Mouse (Mus musculus) lung, embryonic 16.5 days (tissue): ENCODE data around the gene Ctnnal1. TPM values are rescaled to one million over a fixed set of nuclear protein-coding genes. Genes with fewer than 3 reads are reported as not detected.

Experiments used
- ATAC-seq: fragments of 200-750 bp; cut with Nextera tagmentation; 2 replicates; pipeline ENCODE4 v1.8.0; 2017; ENCODE audit warnings: low read depth, mild to moderate bottlenecking, moderate library complexity
- H3K27ac ChIP-seq: fragments of 300-500 bp; sonication (generic); 2 replicates; pipeline ENCODE4 v1.5.1; 2014; ENCODE audit warnings: mild to moderate bottlenecking, control low read depth, low read length
- H3K27me3 ChIP-seq: fragments of 300-500 bp; sonication (generic); 2 replicates; pipeline ENCODE4 v1.6.1; 2014; ENCODE audit warnings: low read depth, low read length, mixed read lengths; ENCODE audit not compliant: control insufficient read depth, insufficient read depth
- H3K36me3 ChIP-seq: fragments of 300-500 bp; sonication (generic); 2 replicates; pipeline ENCODE4 v1.6.1; 2014; ENCODE audit warnings: low read length; ENCODE audit not compliant: control insufficient read depth, insufficient read depth
- H3K4me1 ChIP-seq: fragments of 300-500 bp; sonication (generic); replicated peaks from 2 replicates; pipeline ENCODE4 v1.6.1; 2014; ENCODE audit warnings: low read length, mixed read lengths; ENCODE audit not compliant: control insufficient read depth, insufficient read depth
- H3K4me2 ChIP-seq: fragments of 300-500 bp; sonication (generic); 2 replicates; pipeline ENCODE4 v1.6.1; 2014; ENCODE audit warnings: low read depth, low read length, control low read depth
- H3K4me3 ChIP-seq: fragments of 300-500 bp; sonication (generic); 2 replicates; pipeline ENCODE4 v1.5.1; 2014; ENCODE audit warnings: mild to moderate bottlenecking, low read length, control low read depth
- H3K9ac ChIP-seq: fragments of 300-500 bp; sonication (generic); 2 replicates; pipeline ENCODE4 v1.6.1; 2014; ENCODE audit warnings: low read length, control low read depth
- H3K9me3 ChIP-seq: fragments of 300-500 bp; sonication (generic); 2 replicates; pipeline ENCODE4 v1.6.1; 2016; ENCODE audit warnings: low read length; ENCODE audit not compliant: control insufficient read depth
- whole genome bisulfite sequencing: fragments of 180-500 bp; shearing (Covaris S2); extraction: QIAGEN DNeasy Blood & Tissue Kit; methylation state at CpG from one replicate; pipeline ENCODE4 v1.1.7; 2014; 5-methylcytosine and 5-hydroxymethylcytosine counted together
- polyA plus RNA-seq: library from polyadenylated mRNA; unstranded; fragments of >200 nt; fragmentation: Nextera tagmentation; extraction: Ambion mirVana; gene quantifications from 2 replicates; pipeline ENCODE4 v1.2.1, GENCODE M21; 2015

Ctnnal1 gene
- polyA plus RNA-seq: 19.9 and 21.7 TPM in 2 replicates

GRCm38 (mm10) chr4:56865003-56865511, at the start of gene Ctnnal1:
Gene Ctnnal1, minus strand, starts transcription at chr4:56865188.
- Histone ChIP-seq H3K4me1 (peaks cover 9% of the 10 kb centered on the region; the same call in 1 of the 2 replicates), H3K4me2 (peak within 1 kb of the TSS; percentile 90), H3K4me3 (peak within 1 kb of the TSS; percentile 71), H3K36me3 (no peaks in the 10 kb centered on the region), H3K9ac (peak within 1 kb of the TSS; percentile 82), H3K27me3 (no peaks in the 10 kb centered on the region), H3K27ac (peak within 1 kb of the TSS; percentile 79), H3K9me3 (no peaks in the 10 kb centered on the region)
- peak; percentile 98 for ATAC-seq
- under 1% methylated on average over 39 of the region's 45 CpGs for WGBS

- Histone ChIP-seq H3K36me3 (peaks cover 25% of the 10 kb centered on the region), H3K4me2 (no peak overlapping the region), H3K9ac (no peak overlapping the region), H3K9me3 (no peaks in the 10 kb centered on the region), H3K4me3 (no peak overlapping the region), H3K27ac (no peak overlapping the region), H3K4me1 (no peaks in the 10 kb centered on the region), H3K27me3 (no peaks in the 10 kb centered on the region)
- WGBS: 83% methylated on average over 1 of the region's 1 CpGs
- no peak for ATAC-seq
Observed at GRCm38 (mm10) chr4:56914761-56915160, 49.8 kb upstream of the Ctnnal1 start.

- no peaks in the 10 kb centered on the region for H3K27me3 ChIP-seq
- WGBS: 89% methylated on average over 6 of the region's 6 CpGs
- no peaks in the 10 kb centered on the region for H3K9me3 ChIP-seq
- no peak overlapping the region for H3K27ac ChIP-seq
- H3K36me3 ChIP-seq: peaks cover 30% of the 10 kb centered on the region
- no peak overlapping the region for H3K4me3 ChIP-seq
- ATAC-seq: no peak
- no peak overlapping the region for H3K9ac ChIP-seq
- no peaks in the 10 kb centered on the region for H3K4me1 ChIP-seq
- no peak overlapping the region for H3K4me2 ChIP-seq
Observed at GRCm38 (mm10) chr4:56914338-56914737, 49.4 kb upstream of the Ctnnal1 start.

- Histone ChIP-seq H3K4me2 (no peak overlapping the region), H3K36me3 (peaks cover 34% of the 10 kb centered on the region), H3K27me3 (no peaks in the 10 kb centered on the region), H3K27ac (no peak overlapping the region), H3K9me3 (no peaks in the 10 kb centered on the region), H3K4me3 (no peak overlapping the region), H3K4me1 (no peaks in the 10 kb centered on the region), H3K9ac (no peak overlapping the region)
- ATAC-seq: no peak
- 89% methylated on average over 7 of the region's 7 CpGs for WGBS
Observed at GRCm38 (mm10) chr4:56912382-56913001, 47.5 kb upstream of the Ctnnal1 start.

- no peaks in the 10 kb centered on the region for H3K9me3 ChIP-seq
- H3K4me3 ChIP-seq: no peak overlapping the region
- ATAC-seq: no peak
- H3K9ac ChIP-seq: no peak overlapping the region
- no peak overlapping the region for H3K4me2 ChIP-seq
- WGBS: 73% methylated on average over 3 of the region's 3 CpGs
- H3K36me3 ChIP-seq: peaks cover 30% of the 10 kb centered on the region
- H3K27ac ChIP-seq: no peak overlapping the region
- H3K27me3 ChIP-seq: no peaks in the 10 kb centered on the region
- no peaks in the 10 kb centered on the region for H3K4me1 ChIP-seq
Observed at GRCm38 (mm10) chr4:56909568-56909967, 44.6 kb upstream of the Ctnnal1 start.

- Histone ChIP-seq H3K4me1 (no peaks in the 10 kb centered on the region), H3K36me3 (peaks cover 41% of the 10 kb centered on the region), H3K9ac (no peak overlapping the region), H3K4me2 (no peak overlapping the region), H3K27ac (no peak overlapping the region), H3K27me3 (no peaks in the 10 kb centered on the region), H3K9me3 (no peaks in the 10 kb centered on the region), H3K4me3 (no peak overlapping the region)
- 77% methylated on average over 5 of the region's 5 CpGs for WGBS
- ATAC-seq: no peak
Observed at GRCm38 (mm10) chr4:56907671-56908070, 42.7 kb upstream of the Ctnnal1 start.

GRCm38 (mm10) chr4:56906926-56907325, 41.9 kb upstream of the Ctnnal1 start:
- Histone ChIP-seq H3K9me3 (peaks cover 1% of the 10 kb centered on the region; the same call in 1 of the 2 replicates), H3K4me2 (no peak overlapping the region), H3K36me3 (peaks cover 48% of the 10 kb centered on the region), H3K27me3 (no peaks in the 10 kb centered on the region), H3K9ac (no peak overlapping the region), H3K27ac (no peak overlapping the region), H3K4me1 (no peaks in the 10 kb centered on the region), H3K4me3 (no peak overlapping the region)
- WGBS: 88% methylated on average over 3 of the region's 3 CpGs
- ATAC-seq: no peak

- peaks cover 3% of the 10 kb centered on the region; the same call in 1 of the 2 replicates for H3K9me3 ChIP-seq
- H3K4me3 ChIP-seq: no peak overlapping the region
- no peak overlapping the region for H3K9ac ChIP-seq
- no peaks in the 10 kb centered on the region for H3K27me3 ChIP-seq
- ATAC-seq: no peak
- peaks cover 45% of the 10 kb centered on the region for H3K36me3 ChIP-seq
- no peak overlapping the region for H3K4me2 ChIP-seq
- H3K27ac ChIP-seq: no peak overlapping the region
- WGBS: 89% methylated on average over 5 of the region's 5 CpGs
- H3K4me1 ChIP-seq: no peaks in the 10 kb centered on the region
Observed at GRCm38 (mm10) chr4:56905507-56905906, 40.5 kb upstream of the Ctnnal1 start.

GRCm38 (mm10) chr4:56901671-56902070, 36.7 kb upstream of the Ctnnal1 start:
- 87% methylated on average over 2 of the region's 2 CpGs for WGBS
- Histone ChIP-seq H3K9me3 (peaks cover 3% of the 10 kb centered on the region; the same call in 1 of the 2 replicates), H3K36me3 (peaks cover 41% of the 10 kb centered on the region), H3K27me3 (no peaks in the 10 kb centered on the region), H3K4me1 (no peaks in the 10 kb centered on the region), H3K9ac (no peak overlapping the region), H3K4me3 (no peak overlapping the region), H3K4me2 (no peak overlapping the region), H3K27ac (no peak overlapping the region)
- no peak for ATAC-seq
